Mouse (Mus musculus) forebrain, embryonic 13.5 days (tissue): ENCODE data around the gene Mlxipl. TPM values are rescaled to one million over a fixed set of nuclear protein-coding genes. Genes with fewer than 3 reads are reported as not detected.

ENCODE experiments used
- ATAC-seq: fragments of 200-750 bp; cut with Nextera tagmentation; 2 replicates; pipeline ENCODE4 v1.8.0; 2017
- H3K27ac ChIP-seq: fragments of 300-500 bp; sonication (generic); 2 replicates; pipeline ENCODE4 v1.5.1; 2015; ENCODE audit warnings: inconsistent platforms, mild to moderate bottlenecking, moderate library complexity
- H3K27me3 ChIP-seq: fragments of 300-500 bp; sonication (generic); 2 replicates; pipeline ENCODE4 v1.6.1; 2015; ENCODE audit warnings: mild to moderate bottlenecking, inconsistent platforms
- H3K36me3 ChIP-seq: fragments of 300-500 bp; sonication (generic); 2 replicates; pipeline ENCODE4 v1.6.1; 2015; ENCODE audit warnings: mild to moderate bottlenecking, inconsistent platforms; ENCODE audit not compliant: poor library complexity, severe bottlenecking
- H3K4me1 ChIP-seq: fragments of 300-500 bp; sonication (generic); 2 replicates; pipeline ENCODE4 v1.6.1; 2015; ENCODE audit warnings: inconsistent platforms
- H3K4me2 ChIP-seq: fragments of 300-500 bp; sonication (generic); 2 replicates; pipeline ENCODE4 v1.6.1; 2015; ENCODE audit warnings: inconsistent platforms, mild to moderate bottlenecking, moderate library complexity
- H3K4me3 ChIP-seq: fragments of 300-500 bp; sonication (generic); 2 replicates; pipeline ENCODE4 v1.5.1; 2015; ENCODE audit warnings: mild to moderate bottlenecking, inconsistent platforms
- H3K9ac ChIP-seq: fragments of 300-500 bp; sonication (generic); 2 replicates; pipeline ENCODE4 v1.6.1; 2015; ENCODE audit warnings: mild to moderate bottlenecking, inconsistent platforms
- H3K9me3 ChIP-seq: fragments of 300-500 bp; sonication (generic); replicated peaks from 2 replicates; pipeline ENCODE4 v1.6.1; 2016; ENCODE audit warnings: inconsistent platforms
- WGBS: fragments of 180-500 bp; shearing (Covaris S2); methylation state at CpG from one replicate; pipeline ENCODE4 v1.1.7; 2015; 5-methylcytosine and 5-hydroxymethylcytosine counted together
- polyA plus RNA-seq: library from polyadenylated mRNA; unstranded; fragments of >200 nt; fragmentation: Nextera tagmentation; extraction: Ambion mirVana; gene quantifications from 2 replicates; pipeline ENCODE4 v1.2.1, GENCODE M21; 2015

Mlxipl gene
- polyA plus RNA-seq, 1 experiment from 2014 or later, result 1.6 TPM

- Histone ChIP-seq H3K36me3 (peaks cover 87% of the 10 kb centered on the region), H3K27ac (no peak overlapping the region), H3K9me3 (no peaks in the 10 kb centered on the region), H3K9ac (no peak overlapping the region), H3K4me1 (no peaks in the 10 kb centered on the region), H3K4me3 (no peak overlapping the region), H3K4me2 (no peak overlapping the region), H3K27me3 (no peaks in the 10 kb centered on the region)
- ATAC-seq, result no peak
- 96% methylated on average over 4 of the region's 4 CpGs for WGBS
Measured at GRCm38 (mm10) chr5:135156496-135156895, 66.8 kb downstream of the Mlxipl start.

DNA sequence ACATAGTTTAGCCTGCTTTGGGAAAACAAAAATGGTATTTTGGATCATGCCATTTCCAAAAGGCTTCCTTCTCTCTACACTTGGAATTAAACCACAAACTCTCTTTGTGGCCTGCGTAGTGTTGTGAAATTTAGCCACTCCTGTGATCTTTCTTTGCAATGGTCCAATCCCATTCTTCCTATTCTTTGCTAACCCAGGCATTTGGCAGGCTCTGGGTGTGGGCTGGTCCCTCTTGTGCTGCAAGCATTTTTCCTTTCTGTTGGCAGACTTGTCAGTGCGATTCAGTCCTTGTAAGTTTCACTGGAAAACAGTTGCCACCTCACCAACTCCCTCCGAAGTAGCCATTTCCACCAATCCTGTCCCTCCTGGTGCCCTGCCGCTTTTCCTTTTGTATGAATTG, 71.5 kb downstream of the Mlxipl start:
- H3K4me1 ChIP-seq, result no peaks in the 10 kb centered on the region
- H3K27me3 ChIP-seq, result no peaks in the 10 kb centered on the region
- H3K9me3 ChIP-seq, result no peaks in the 10 kb centered on the region
- no peak overlapping the region for H3K4me3 ChIP-seq
- no peak for ATAC-seq
- H3K4me2 ChIP-seq, result no peak overlapping the region
- 88% methylated on average over 4 of the region's 4 CpGs for WGBS
- H3K27ac ChIP-seq, result no peak overlapping the region
- H3K9ac ChIP-seq, result no peak overlapping the region; the same call in 1 of the 2 replicates
- peaks cover 67% of the 10 kb centered on the region for H3K36me3 ChIP-seq

- Histone ChIP-seq H3K4me1 (no peaks in the 10 kb centered on the region), H3K4me3 (no peak overlapping the region), H3K36me3 (peaks cover 63% of the 10 kb centered on the region), H3K27ac (no peak overlapping the region), H3K9ac (no peak overlapping the region; the same call in 1 of the 2 replicates), H3K27me3 (no peaks in the 10 kb centered on the region), H3K4me2 (no peak overlapping the region), H3K9me3 (no peaks in the 10 kb centered on the region)
- ATAC-seq, result no peak
- WGBS, result 86% methylated on average over 7 of the region's 7 CpGs
Measured at GRCm38 (mm10) chr5:135161650-135162049, 72.0 kb downstream of the Mlxipl start.

DNA sequence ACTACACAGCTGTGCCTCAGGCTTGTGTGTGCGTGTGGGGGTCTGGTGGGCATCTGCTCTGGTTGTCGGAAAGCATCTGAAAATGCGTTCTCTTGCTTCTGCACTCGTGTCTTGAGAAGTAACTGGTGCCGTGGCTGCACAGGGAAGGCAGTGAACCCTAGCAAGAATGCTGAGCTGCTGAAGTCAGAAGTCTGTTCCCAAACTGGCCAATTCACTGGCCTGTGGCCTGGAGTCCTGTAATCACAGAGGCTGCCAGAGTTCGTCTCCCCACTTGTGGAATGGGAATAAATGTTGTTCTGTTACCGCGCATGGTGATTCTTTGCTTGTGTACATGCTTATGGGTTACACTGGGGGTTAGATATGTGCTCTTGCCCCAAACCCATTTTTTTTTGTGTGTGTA, 72.7 kb downstream of the Mlxipl start:
- WGBS, result 96% methylated on average over 8 of the region's 8 CpGs
- no peak overlapping the region for H3K27ac ChIP-seq
- H3K4me2 ChIP-seq, result no peak overlapping the region
- no peak overlapping the region for H3K9ac ChIP-seq
- no peaks in the 10 kb centered on the region for H3K9me3 ChIP-seq
- H3K27me3 ChIP-seq, result no peaks in the 10 kb centered on the region
- ATAC-seq, result no peak
- H3K4me3 ChIP-seq, result no peak overlapping the region
- peaks cover 56% of the 10 kb centered on the region for H3K36me3 ChIP-seq
- H3K4me1 ChIP-seq, result no peaks in the 10 kb centered on the region

DNA sequence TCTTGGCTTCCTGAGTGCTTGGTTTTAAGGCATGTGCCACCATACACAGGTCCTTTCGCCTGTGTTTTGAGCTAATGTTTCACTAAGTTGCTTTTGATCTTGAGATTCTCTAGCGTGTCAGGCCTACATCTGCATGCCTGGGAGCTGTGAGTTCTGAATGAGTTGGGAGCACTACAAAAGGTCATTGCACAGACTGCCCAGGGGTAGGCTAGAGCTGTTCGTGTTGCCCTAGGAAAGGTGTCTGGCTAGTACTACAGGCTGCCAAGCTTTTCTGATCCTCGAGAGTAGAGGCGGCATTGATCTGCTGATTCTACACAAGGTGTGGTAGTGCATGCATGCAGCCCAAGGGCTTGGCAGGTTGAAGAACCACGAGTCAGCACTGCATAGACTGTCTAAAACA, 73.1 kb downstream of the Mlxipl start:
- no peak for ATAC-seq
- Histone ChIP-seq H3K4me2 (no peak overlapping the region), H3K27me3 (no peaks in the 10 kb centered on the region), H3K27ac (no peak overlapping the region), H3K4me1 (no peaks in the 10 kb centered on the region), H3K4me3 (no peak overlapping the region), H3K36me3 (peaks cover 53% of the 10 kb centered on the region), H3K9me3 (no peaks in the 10 kb centered on the region), H3K9ac (no peak overlapping the region)
- WGBS, result 91% methylated on average over 6 of the region's 6 CpGs

GRCm38 (mm10) chr5:135166909-135167308, 77.2 kb downstream of the Mlxipl start:
- no peak overlapping the region for H3K4me3 ChIP-seq
- no peak overlapping the region for H3K9ac ChIP-seq
- peaks cover 14% of the 10 kb centered on the region for H3K4me1 ChIP-seq
- no peaks in the 10 kb centered on the region for H3K9me3 ChIP-seq
- H3K36me3 ChIP-seq, result peaks cover 20% of the 10 kb centered on the region
- no peak overlapping the region for H3K4me2 ChIP-seq
- no peak for ATAC-seq
- H3K27ac ChIP-seq, result no peak overlapping the region
- WGBS, result 91% methylated on average over 4 of the region's 4 CpGs
- no peaks in the 10 kb centered on the region for H3K27me3 ChIP-seq

- Histone ChIP-seq H3K36me3 (peaks cover 20% of the 10 kb centered on the region), H3K9me3 (no peaks in the 10 kb centered on the region), H3K27me3 (no peaks in the 10 kb centered on the region), H3K4me1 (peaks cover 14% of the 10 kb centered on the region), H3K4me2 (peak overlapping the region; percentile 81; the same call in 1 of the 2 replicates), H3K27ac (no peak overlapping the region), H3K9ac (no peak overlapping the region), H3K4me3 (no peak overlapping the region)
- no peak for ATAC-seq
- 97% methylated on average over 4 of the region's 4 CpGs for WGBS
Measured at GRCm38 (mm10) chr5:135167469-135167868, 77.8 kb downstream of the Mlxipl start.

DNA sequence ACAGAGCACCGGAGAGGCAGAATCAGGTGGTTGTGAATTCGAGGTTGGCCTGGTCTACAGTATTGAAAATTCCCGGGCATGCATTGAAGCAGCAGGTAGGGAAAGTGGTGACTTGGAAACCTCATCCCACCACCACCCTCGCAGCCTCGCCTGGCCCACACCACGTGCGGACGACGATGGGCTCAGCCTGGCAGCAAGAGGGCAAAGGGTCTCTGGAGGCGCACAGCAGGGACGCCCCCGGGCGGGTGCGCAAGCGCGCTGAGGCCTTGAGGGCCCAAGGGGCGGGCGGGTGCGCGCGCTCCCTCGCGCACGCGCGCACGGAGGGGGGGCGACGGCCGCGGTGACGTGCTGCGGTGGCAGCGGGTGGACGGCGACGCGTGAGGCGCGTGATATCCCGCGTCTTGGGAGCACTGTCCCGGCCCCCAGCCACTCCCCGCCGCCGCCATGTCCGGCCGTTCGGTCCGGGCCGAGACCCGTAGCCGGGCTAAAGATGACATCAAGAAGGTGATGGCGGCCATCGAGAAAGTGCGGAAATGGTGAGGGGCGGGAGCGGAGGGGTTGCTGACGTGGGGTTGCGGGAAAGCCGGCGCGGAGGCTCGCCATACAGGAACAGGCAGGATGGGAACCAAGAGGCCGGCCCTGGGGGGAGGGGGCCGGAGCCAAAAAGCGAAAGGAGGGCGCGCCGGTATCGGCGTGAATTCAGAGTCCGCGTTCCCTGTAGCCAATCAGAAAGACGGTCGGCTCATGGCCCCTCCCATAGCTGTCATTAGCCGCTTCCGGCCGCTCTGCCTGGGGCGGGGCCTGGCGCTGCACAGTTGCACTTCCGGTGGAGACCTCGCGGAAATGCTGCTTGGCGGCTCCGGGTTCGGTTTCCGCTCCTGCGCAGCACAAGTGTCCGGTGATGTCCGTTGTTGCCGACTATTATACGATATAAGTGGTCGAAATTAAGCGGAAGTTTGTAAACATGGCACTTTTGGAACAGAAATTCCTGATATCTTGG, 78.7 kb downstream of the Mlxipl start, which contains the start of gene Bcl7b:
Gene Bcl7b (plus strand): TSS at position 221 of the 1,000 bp plus-strand sequence.
- H3K4me1 ChIP-seq, result peaks cover 14% of the 10 kb centered on the region
- 3% methylated on average over 89 of the region's 95 CpGs for WGBS
- no peaks in the 10 kb centered on the region for H3K27me3 ChIP-seq
- H3K27ac ChIP-seq, result peak within 1 kb of the TSS; percentile 99
- peak within 1 kb of the TSS; percentile 81 for H3K4me2 ChIP-seq
- ATAC-seq, result peak; percentile 99
- H3K9me3 ChIP-seq, result no peaks in the 10 kb centered on the region
- peaks cover 23% of the 10 kb centered on the region for H3K36me3 ChIP-seq
- peak within 1 kb of the TSS; percentile 82 for H3K9ac ChIP-seq
- H3K4me3 ChIP-seq, result peak within 1 kb of the TSS; percentile 61

DNA sequence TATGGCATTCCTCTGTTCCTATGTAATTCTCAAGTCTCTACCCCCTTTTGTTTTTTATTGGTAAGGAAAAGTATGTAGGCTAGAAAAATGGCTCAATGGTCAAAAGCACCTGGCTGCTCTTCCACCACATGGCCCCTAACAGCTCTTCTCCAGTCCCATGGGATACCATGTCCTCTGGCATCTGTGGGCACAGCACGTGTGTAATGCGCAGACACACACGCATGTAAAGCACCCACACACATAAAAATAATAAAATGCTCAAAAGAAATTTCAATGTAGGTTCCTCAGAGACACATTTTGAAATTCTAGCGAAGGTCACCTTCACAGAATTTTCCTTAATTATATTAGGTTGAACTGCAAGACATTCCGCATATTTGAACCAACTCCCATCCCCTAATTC, 79.8 kb downstream of the Mlxipl start:
- Histone ChIP-seq H3K36me3 (peaks cover 33% of the 10 kb centered on the region), H3K27me3 (no peaks in the 10 kb centered on the region), H3K4me3 (peak overlapping the region; percentile 61), H3K4me1 (peaks cover 14% of the 10 kb centered on the region), H3K9me3 (no peaks in the 10 kb centered on the region), H3K4me2 (peak overlapping the region; percentile 81), H3K27ac (no peak overlapping the region; the same call in 1 of the 2 replicates), H3K9ac (peak overlapping the region; percentile 82)
- 92% methylated on average over 5 of the region's 5 CpGs for WGBS
- ATAC-seq, result no peak

DNA sequence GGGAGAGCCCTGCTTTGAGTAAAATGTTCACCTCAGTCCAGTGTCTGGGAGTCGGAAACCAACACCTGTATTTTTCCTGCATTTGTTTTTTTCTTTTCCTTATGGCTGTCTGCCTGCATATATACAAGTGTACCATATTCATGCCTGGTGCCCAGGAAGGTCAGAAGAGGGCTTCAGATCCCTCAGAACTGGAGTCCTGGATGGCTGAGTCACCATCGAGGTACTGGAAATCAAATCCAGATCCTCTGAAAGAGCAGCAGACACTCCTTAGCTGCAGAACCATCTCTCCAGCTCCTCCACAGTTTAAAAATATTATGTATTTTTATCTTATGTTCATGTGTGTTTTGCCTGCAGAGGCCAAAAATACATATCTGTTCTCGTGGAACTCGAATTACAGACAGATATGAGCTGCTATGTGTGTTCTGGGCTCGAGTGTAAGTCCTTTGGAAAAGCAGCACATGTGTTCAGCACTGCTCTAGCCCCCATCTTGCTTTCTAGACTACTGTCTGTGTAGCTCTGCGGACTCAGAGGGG, 82.1 kb downstream of the Mlxipl start:
- peaks cover 14% of the 10 kb centered on the region for H3K4me1 ChIP-seq
- no peak overlapping the region for H3K4me2 ChIP-seq
- no peak overlapping the region for H3K27ac ChIP-seq
- ATAC-seq, result no peak
- WGBS, result 92% methylated on average over 6 of the region's 6 CpGs
- no peak overlapping the region for H3K4me3 ChIP-seq
- H3K9me3 ChIP-seq, result no peaks in the 10 kb centered on the region
- H3K27me3 ChIP-seq, result no peaks in the 10 kb centered on the region
- H3K9ac ChIP-seq, result no peak overlapping the region
- H3K36me3 ChIP-seq, result peaks cover 54% of the 10 kb centered on the region

DNA sequence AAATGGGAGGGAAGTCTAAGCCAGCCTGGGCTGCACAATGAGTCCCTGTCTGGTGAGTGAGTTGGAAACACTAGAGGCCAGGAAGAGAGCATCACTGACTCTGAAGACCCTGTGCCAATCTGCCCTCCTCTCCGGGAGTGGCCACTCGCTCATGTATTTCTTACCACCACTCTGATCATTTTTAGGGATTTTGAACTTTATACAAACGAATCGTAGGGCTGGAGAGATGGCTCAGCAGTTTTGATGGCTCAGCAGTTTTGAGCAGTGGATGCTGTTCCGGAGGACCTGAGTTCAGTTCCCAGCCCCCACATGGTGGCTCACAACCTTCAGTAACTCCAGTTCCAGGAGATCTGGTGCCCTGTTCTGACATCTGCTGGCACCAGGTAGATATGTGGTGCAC, 83.3 kb downstream of the Mlxipl start:
- Histone ChIP-seq H3K4me1 (peaks cover 14% of the 10 kb centered on the region), H3K4me2 (no peak overlapping the region), H3K36me3 (peaks cover 67% of the 10 kb centered on the region), H3K9ac (no peak overlapping the region), H3K4me3 (no peak overlapping the region), H3K27ac (no peak overlapping the region), H3K27me3 (no peaks in the 10 kb centered on the region), H3K9me3 (no peaks in the 10 kb centered on the region)
- 85% methylated on average over 5 of the region's 5 CpGs for WGBS
- no peak for ATAC-seq

DNA sequence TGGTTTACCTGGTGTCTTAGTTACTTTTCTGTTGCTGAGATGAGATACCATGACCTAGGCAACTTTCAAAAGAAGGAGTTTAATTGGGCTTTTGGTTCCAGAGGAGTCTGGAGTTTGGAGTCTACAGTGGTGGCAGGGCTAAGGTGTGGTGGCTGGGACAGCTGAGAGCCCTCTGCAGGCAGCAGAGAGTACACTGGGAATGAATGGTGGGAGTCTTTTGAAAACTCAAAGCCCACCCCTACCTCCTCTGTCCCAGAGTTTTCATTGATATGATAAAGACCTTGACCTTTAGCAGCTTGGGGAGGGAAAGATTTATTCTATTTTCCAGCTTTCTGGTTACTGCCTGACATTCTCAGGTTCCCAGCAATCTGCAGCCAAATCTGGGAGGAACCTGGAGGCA, 85.4 kb downstream of the Mlxipl start:
- ATAC-seq, result no peak
- Histone ChIP-seq H3K36me3 (peaks cover 88% of the 10 kb centered on the region), H3K9ac (no peak overlapping the region), H3K27ac (no peak overlapping the region), H3K4me1 (peaks cover 3% of the 10 kb centered on the region; the same call in 1 of the 2 replicates), H3K9me3 (no peaks in the 10 kb centered on the region), H3K4me3 (no peak overlapping the region), H3K27me3 (no peaks in the 10 kb centered on the region), H3K4me2 (no peak overlapping the region)
